Mouse (Mus musculus) limb, embryonic 10.5 days (tissue): Measurements from ENCODE around the gene Cxadr. TPM values are rescaled to one million over a fixed set of nuclear protein-coding genes. Genes with fewer than 3 reads are reported as not detected.

Experiments
- DNase-seq: peaks from one replicate; pipeline ENCODE4 v3.0.0-alpha.2; 2017; ENCODE audit warnings: low spot score
- H3K27ac ChIP-seq: fragments of 300-500 bp; sonication (generic); 2 replicates; pipeline ENCODE4 v1.5.1; 2016; ENCODE audit warnings: mild to moderate bottlenecking
- H3K27me3 ChIP-seq: fragments of 300-500 bp; sonication (generic); 2 replicates; pipeline ENCODE4 v1.6.1; 2016; ENCODE audit warnings: low read depth, mild to moderate bottlenecking; ENCODE audit not compliant: poor library complexity, severe bottlenecking
- H3K36me3 ChIP-seq: fragments of 300-500 bp; sonication (generic); 2 replicates; pipeline ENCODE4 v1.6.1; 2016; ENCODE audit warnings: mild to moderate bottlenecking, moderate library complexity
- H3K4me1 ChIP-seq: fragments of 300-500 bp; sonication (generic); 2 replicates; pipeline ENCODE4 v1.6.1; 2016
- H3K4me3 ChIP-seq: fragments of 300-500 bp; sonication (generic); 2 replicates; pipeline ENCODE4 v1.5.1; 2016; ENCODE audit warnings: mild to moderate bottlenecking, moderate library complexity
- H3K9me3 ChIP-seq: fragments of 300-500 bp; sonication (generic); replicated peaks from 2 replicates; pipeline ENCODE4 v1.6.1; 2016; ENCODE audit warnings: mild to moderate bottlenecking
- WGBS: fragments of 180-500 bp; shearing (Covaris S2); methylation state at CpG from one replicate; pipeline ENCODE4 v1.1.7; 2016; 5-methylcytosine and 5-hydroxymethylcytosine counted together
- polyA plus RNA-seq: library from polyadenylated mRNA; unstranded; fragments of >200 nt; fragmentation: Nextera tagmentation; extraction: Ambion mirVana; gene quantifications from 2 replicates; pipeline ENCODE4 v1.2.1, GENCODE M21; 2016

Gene Cxadr
- polyA plus RNA-seq, 1 experiment from 2014 or later = 29.4 TPM

GRCm38 (mm10) chr16:78314026-78314425, 12.7 kb downstream of the Cxadr start:
- DNase-seq = no peak
- Histone ChIP-seq H3K27ac (no peak overlapping the region), H3K4me3 (no peak overlapping the region), H3K36me3 (peaks cover 13% of the 10 kb centered on the region), H3K4me1 (peaks cover 9% of the 10 kb centered on the region; the same call in 1 of the 2 replicates), H3K27me3 (no peaks in the 10 kb centered on the region), H3K9me3 (no peaks in the 10 kb centered on the region)
- 87% methylated on average over 6 of the region's 6 CpGs for WGBS

GRCm38 (mm10) chr16:78316849-78317248, 15.6 kb downstream of the Cxadr start:
- no peaks in the 10 kb centered on the region for H3K36me3 ChIP-seq
- H3K27ac ChIP-seq = no peak overlapping the region
- peaks cover 9% of the 10 kb centered on the region; the same call in 1 of the 2 replicates for H3K4me1 ChIP-seq
- no peak overlapping the region for H3K4me3 ChIP-seq
- no peaks in the 10 kb centered on the region for H3K27me3 ChIP-seq
- no peaks in the 10 kb centered on the region for H3K9me3 ChIP-seq
- DNase-seq = no peak
- WGBS = 90% methylated on average over 9 of the region's 9 CpGs

- Histone ChIP-seq H3K4me3 (no peak overlapping the region), H3K9me3 (no peaks in the 10 kb centered on the region), H3K27ac (no peak overlapping the region), H3K27me3 (no peaks in the 10 kb centered on the region), H3K36me3 (no peaks in the 10 kb centered on the region), H3K4me1 (peaks cover 9% of the 10 kb centered on the region; the same call in 1 of the 2 replicates)
- 86% methylated on average over 7 of the region's 7 CpGs for WGBS
- no peak for DNase-seq
Observed at GRCm38 (mm10) chr16:78317960-78318359, 16.7 kb downstream of the Cxadr start.

- Histone ChIP-seq H3K27me3 (no peaks in the 10 kb centered on the region), H3K9me3 (no peaks in the 10 kb centered on the region), H3K27ac (no peak overlapping the region), H3K36me3 (no peaks in the 10 kb centered on the region), H3K4me3 (no peak overlapping the region), H3K4me1 (no peaks in the 10 kb centered on the region)
- no peak for DNase-seq
- WGBS = 84% methylated on average over 7 of the region's 7 CpGs
Observed at GRCm38 (mm10) chr16:78319711-78320110, 18.4 kb downstream of the Cxadr start.

- Histone ChIP-seq H3K9me3 (no peaks in the 10 kb centered on the region), H3K27me3 (no peaks in the 10 kb centered on the region), H3K27ac (no peak overlapping the region), H3K36me3 (peaks cover 16% of the 10 kb centered on the region), H3K4me3 (no peak overlapping the region), H3K4me1 (no peaks in the 10 kb centered on the region)
- DNase-seq = no peak
- WGBS = 18% methylated on average over 7 of the region's 7 CpGs
Observed at GRCm38 (mm10) chr16:78321559-78321958, 20.3 kb downstream of the Cxadr start.

GRCm38 (mm10) chr16:78322140-78322539, 20.9 kb downstream of the Cxadr start:
- peaks cover 22% of the 10 kb centered on the region for H3K36me3 ChIP-seq
- H3K27me3 ChIP-seq = no peaks in the 10 kb centered on the region
- no peak overlapping the region for H3K27ac ChIP-seq
- 78% methylated on average over 7 of the region's 7 CpGs for WGBS
- no peaks in the 10 kb centered on the region for H3K9me3 ChIP-seq
- H3K4me3 ChIP-seq = no peak overlapping the region
- DNase-seq = no peak
- no peaks in the 10 kb centered on the region for H3K4me1 ChIP-seq

GRCm38 (mm10) chr16:78325972-78326848, 24.9 kb downstream of the Cxadr start:
- Histone ChIP-seq H3K27me3 (no peaks in the 10 kb centered on the region), H3K36me3 (peaks cover 55% of the 10 kb centered on the region), H3K4me3 (no peak overlapping the region), H3K27ac (no peak overlapping the region), H3K9me3 (no peaks in the 10 kb centered on the region), H3K4me1 (no peaks in the 10 kb centered on the region)
- WGBS = 85% methylated on average over 27 of the region's 27 CpGs
- no peak for DNase-seq

- Histone ChIP-seq H3K27me3 (no peaks in the 10 kb centered on the region), H3K9me3 (no peaks in the 10 kb centered on the region), H3K36me3 (peaks cover 61% of the 10 kb centered on the region), H3K4me1 (no peaks in the 10 kb centered on the region), H3K27ac (no peak overlapping the region), H3K4me3 (no peak overlapping the region)
- DNase-seq = no peak
- 92% methylated on average over 7 of the region's 7 CpGs for WGBS
Observed at GRCm38 (mm10) chr16:78327562-78327961, 26.3 kb downstream of the Cxadr start.

- no peak for DNase-seq
- no peaks in the 10 kb centered on the region for H3K4me1 ChIP-seq
- peaks cover 66% of the 10 kb centered on the region for H3K36me3 ChIP-seq
- no peak overlapping the region for H3K27ac ChIP-seq
- WGBS = 93% methylated on average over 12 of the region's 12 CpGs
- no peak overlapping the region for H3K4me3 ChIP-seq
- H3K9me3 ChIP-seq = no peaks in the 10 kb centered on the region
- H3K27me3 ChIP-seq = no peaks in the 10 kb centered on the region
Observed at GRCm38 (mm10) chr16:78327999-78328398, 26.7 kb downstream of the Cxadr start.

- H3K27me3 ChIP-seq = no peaks in the 10 kb centered on the region
- 43% methylated on average over 8 of the region's 8 CpGs for WGBS
- no peak overlapping the region for H3K27ac ChIP-seq
- H3K36me3 ChIP-seq = peaks cover 58% of the 10 kb centered on the region
- peaks cover 3% of the 10 kb centered on the region; the same call in 1 of the 2 replicates for H3K4me1 ChIP-seq
- no peak overlapping the region for H3K4me3 ChIP-seq
- no peaks in the 10 kb centered on the region for H3K9me3 ChIP-seq
- no peak for DNase-seq
Observed at GRCm38 (mm10) chr16:78337226-78337625, 35.9 kb downstream of the Cxadr start.

GRCm38 (mm10) chr16:78341356-78341755, 40.1 kb downstream of the Cxadr start:
- H3K4me1 ChIP-seq = peaks cover 17% of the 10 kb centered on the region
- no peaks in the 10 kb centered on the region for H3K27me3 ChIP-seq
- WGBS = 85% methylated on average over 4 of the region's 4 CpGs
- H3K36me3 ChIP-seq = peaks cover 20% of the 10 kb centered on the region
- H3K4me3 ChIP-seq = no peak overlapping the region
- DNase-seq = no peak
- no peak overlapping the region for H3K27ac ChIP-seq
- H3K9me3 ChIP-seq = no peaks in the 10 kb centered on the region

GRCm38 (mm10) chr16:78342767-78343166, 41.5 kb downstream of the Cxadr start:
- H3K4me3 ChIP-seq = no peak overlapping the region
- DNase-seq = no peak
- no peak overlapping the region for H3K27ac ChIP-seq
- WGBS = 94% methylated on average over 5 of the region's 5 CpGs
- H3K27me3 ChIP-seq = no peaks in the 10 kb centered on the region
- H3K36me3 ChIP-seq = peaks cover 18% of the 10 kb centered on the region
- peaks cover 14% of the 10 kb centered on the region for H3K4me1 ChIP-seq
- no peaks in the 10 kb centered on the region for H3K9me3 ChIP-seq

- WGBS = 41% methylated on average over 6 of the region's 6 CpGs
- Histone ChIP-seq H3K4me3 (no peak overlapping the region), H3K27ac (no peak overlapping the region), H3K36me3 (peaks cover 17% of the 10 kb centered on the region), H3K9me3 (no peaks in the 10 kb centered on the region), H3K4me1 (peaks cover 14% of the 10 kb centered on the region), H3K27me3 (no peaks in the 10 kb centered on the region)
- DNase-seq = peak; percentile 29
Observed at GRCm38 (mm10) chr16:78343792-78344191, 42.5 kb downstream of the Cxadr start.
